Mouse (Mus musculus): ENCODE data around the gene Rictor.

DNA sequence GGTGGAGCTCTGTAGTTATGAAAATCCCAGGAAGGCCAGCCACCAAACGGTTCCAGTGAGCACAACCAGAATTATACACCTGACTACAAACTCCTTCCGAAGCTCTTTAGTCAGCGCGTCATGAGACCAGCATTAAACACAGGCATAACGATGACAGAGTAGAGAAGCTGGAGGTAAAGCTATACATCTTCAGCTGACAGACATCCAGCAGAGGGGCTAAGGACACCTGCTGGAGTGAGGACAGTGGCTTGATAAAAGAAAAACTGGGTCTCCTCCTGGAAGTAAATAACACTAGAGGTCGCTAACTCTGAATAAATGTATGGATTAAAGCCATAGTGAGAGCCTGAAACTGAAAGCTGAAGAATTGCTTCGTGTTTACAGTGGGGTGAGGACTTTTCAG, 84.7 kb downstream of the Rictor start:
- TF ChIP-seq POLR2A (IDR thresholded peaks at IDR 0.05; ENCODE audit: extremely low read depth, insufficient read depth, low read length) (no peak), CTCF (IDR thresholded peaks at IDR 0.05; ENCODE audit: extremely low read depth, insufficient read depth, low read length) (no peak)
